13 mouse cellular contexts compared by ENCODE assay signal in the genomic region with DNA sequence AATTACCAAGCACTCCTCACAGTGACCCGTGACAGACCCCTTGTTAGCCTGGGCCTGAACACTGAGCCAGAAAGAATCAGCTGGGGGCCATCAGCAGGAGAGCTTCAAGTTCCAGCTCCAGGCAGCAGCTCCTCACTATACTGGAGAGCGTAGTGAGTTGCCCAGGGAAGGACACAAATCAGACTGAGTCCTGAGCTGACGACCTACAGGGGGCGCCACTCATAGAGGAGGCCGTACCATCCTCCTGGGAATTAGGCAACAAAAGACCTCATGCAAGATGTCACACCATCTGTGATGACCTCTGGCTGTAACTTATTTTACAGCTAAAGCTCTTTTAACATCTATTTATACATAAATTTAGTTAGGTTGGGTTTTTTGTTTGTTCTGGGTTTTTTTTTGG.
DNase-seq lines count a peak whose midpoint lies in the region; ATAC-seq and TF ChIP-seq lines count a peak whose summit lies in the region.
"Had no signal": no experiment of that assay in that cellular context is flagged by ENCODE, and none has a peak within 500 bp of the region (broad histone marks: within the 10 kb centered on the region; RNA-seq: fewer than 3 reads in every experiment).

No protein-coding gene starts in this region.

- TF ChIP-seq CTCF in forebrain, postnatal 0 days (IDR thresholded peaks at IDR 0.05; ENCODE audit: low read depth) = peak; percentile 47

- H3K9me3 ChIP-seq in forebrain, postnatal 0 days (ENCODE audit: low read length) = no peaks in the 10 kb centered on the region
- H3K9me3 ChIP-seq in forebrain, embryonic 13.5 days (replicated peaks) = no peaks in the 10 kb centered on the region
- H3K9me3 ChIP-seq: limb, embryonic 15.5 days; midbrain, embryonic 12.5 days; stomach, embryonic 15.5 days had no signal

- no peak for DNase-seq in forebrain, postnatal 0 days
- DNase-seq in right cerebral cortex, postnatal 14 days = peak; percentile 50
- no peak for DNase-seq in right cerebral cortex, adult 18-20 months
- peak; percentile 54 for DNase-seq in ZHBTc4 (ENCODE audit: low read depth, low spot score)
- DNase-seq in splenic B cell, adult 2 months (ENCODE audit: low read depth, low spot score) = peak; percentile 48
- no peak for DNase-seq in lung, postnatal 36 days
- no peak for DNase-seq in heart, postnatal 4 days
- DNase-seq: heart, postnatal 10 days; kidney, postnatal 25 days had no signal

- H3K4me1 ChIP-seq in forebrain, postnatal 0 days (ENCODE audit: insufficient read depth) = peaks cover 30% of the 10 kb centered on the region
- H3K4me1 ChIP-seq in forebrain, embryonic 13.5 days = peaks cover 28% of the 10 kb centered on the region
- H3K4me1 ChIP-seq: limb, embryonic 15.5 days; stomach, embryonic 15.5 days had no signal

- WGBS in forebrain, postnatal 0 days = 63% methylated on average over 5 of the region's 5 CpGs
- 74% methylated on average over 5 of the region's 5 CpGs for WGBS in forebrain, embryonic 13.5 days

- no peaks in the 10 kb centered on the region for H3K27me3 ChIP-seq in forebrain, postnatal 0 days (ENCODE audit: insufficient read depth, low read length)
- H3K27me3 ChIP-seq in forebrain, embryonic 13.5 days = no peaks in the 10 kb centered on the region
- H3K27me3 ChIP-seq in splenic B cell, adult 2 months (ENCODE audit: control insufficient read depth, insufficient read depth, low read length, poor library complexity, severe bottlenecking) = no peaks in the 10 kb centered on the region
- H3K27me3 ChIP-seq: limb, embryonic 15.5 days; midbrain, embryonic 12.5 days; stomach, embryonic 15.5 days had no signal

- no peak for ATAC-seq in forebrain, postnatal 0 days
- no peak for ATAC-seq in forebrain, embryonic 13.5 days

- no peak overlapping the region for H3K4me3 ChIP-seq in forebrain, postnatal 0 days (ENCODE audit: low read depth, low read length)
- no peak overlapping the region for H3K4me3 ChIP-seq in forebrain, embryonic 13.5 days
- H3K4me3 ChIP-seq: limb, embryonic 15.5 days; midbrain, embryonic 12.5 days; stomach, embryonic 15.5 days had no signal

- H3K4me2 ChIP-seq in forebrain, postnatal 0 days (ENCODE audit: low read depth) = no peak overlapping the region
- H3K4me2 ChIP-seq in forebrain, embryonic 13.5 days = no peak overlapping the region
- H3K4me2 ChIP-seq: limb, embryonic 15.5 days; midbrain, embryonic 12.5 days; stomach, embryonic 15.5 days had no signal

- no peaks in the 10 kb centered on the region for H3K36me3 ChIP-seq in forebrain, postnatal 0 days (ENCODE audit: insufficient read depth)
- no peaks in the 10 kb centered on the region for H3K36me3 ChIP-seq in forebrain, embryonic 13.5 days (ENCODE audit: poor library complexity, severe bottlenecking)
- H3K36me3 ChIP-seq in splenic B cell, adult 2 months (ENCODE audit: control insufficient read depth, insufficient read depth, low read length, poor library complexity, severe bottlenecking) = no peaks in the 10 kb centered on the region
- H3K36me3 ChIP-seq: limb, embryonic 15.5 days; midbrain, embryonic 12.5 days; stomach, embryonic 15.5 days had no signal

- no peak overlapping the region for H3K9ac ChIP-seq in forebrain, postnatal 0 days
- no peak overlapping the region for H3K9ac ChIP-seq in forebrain, embryonic 13.5 days
- H3K9ac ChIP-seq: limb, embryonic 15.5 days; midbrain, embryonic 12.5 days; stomach, embryonic 15.5 days had no signal

- H3K27ac ChIP-seq in forebrain, postnatal 0 days (ENCODE audit: low read depth, low read length) = no peak overlapping the region
- H3K27ac ChIP-seq in forebrain, embryonic 13.5 days = no peak overlapping the region
- H3K27ac ChIP-seq: limb, embryonic 15.5 days; midbrain, embryonic 12.5 days; stomach, embryonic 15.5 days had no signal

Comparison
In these comparisons a context has a peak if more than half of its experiments do, and no peak if none do; other contexts are left out.
1. DNase-seq: peak in right cerebral cortex, postnatal 14 days (single experiment), ZHBTc4 (single experiment) and splenic B cell, adult 2 months (single experiment); none in forebrain, postnatal 0 days (single experiment), right cerebral cortex, adult 18-20 months (single experiment), lung, postnatal 36 days (single experiment) and heart, postnatal 4 days (single experiment).